Mouse (Mus musculus) MEL-GATA-1-ER (cell line): ENCODE data around the gene Rab3b.

Experiments used
- DNase-seq: peaks from one replicate; pipeline ENCODE4 v3.0.0-alpha.2; 2012; ENCODE audit warnings: low read depth; ENCODE audit errors: extremely low read depth

The Rab3b gene

GRCm38 (mm10) chr4:108878963-108879822, at the start of gene Rab3b:
TSS of gene Rab3b (plus strand) at chr4:108879063.
- no peak for DNase-seq

GRCm38 (mm10) chr4:108830698-108831097, 48.2 kb upstream of the Rab3b start:
- no peak for DNase-seq

- peak; percentile 71 for DNase-seq
Measured at GRCm38 (mm10) chr4:108832916-108833827, 45.7 kb upstream of the Rab3b start, which contains the start of gene Btf3l4. TSS of gene Btf3l4 (minus strand) at chr4:108833614.

- no peak for DNase-seq
Measured at GRCm38 (mm10) chr4:108833828-108834114, 45.1 kb upstream of the Rab3b start.

- peak; percentile 94 for DNase-seq
Measured at GRCm38 (mm10) chr4:108834115-108834970, 44.5 kb upstream of the Rab3b start, which contains the start of gene Txndc12. TSS of gene Txndc12 (plus strand) at chr4:108834601.

- DNase-seq, result peak; percentile 7
Measured at GRCm38 (mm10) chr4:108834971-108835311, 43.9 kb upstream of the Rab3b start.

GRCm38 (mm10) chr4:108835496-108835895, 43.4 kb upstream of the Rab3b start:
- peak; percentile 19 for DNase-seq

GRCm38 (mm10) chr4:108838031-108838430, 40.8 kb upstream of the Rab3b start:
- no peak for DNase-seq

GRCm38 (mm10) chr4:108841920-108842578, 36.8 kb upstream of the Rab3b start:
- no peak for DNase-seq

- no peak for DNase-seq
Measured at GRCm38 (mm10) chr4:108843336-108843735, 35.5 kb upstream of the Rab3b start.

- DNase-seq, result no peak
Measured at GRCm38 (mm10) chr4:108845824-108846569, 32.9 kb upstream of the Rab3b start.

- peak; percentile 86 for DNase-seq
Measured at GRCm38 (mm10) chr4:108847715-108848504, 31.0 kb upstream of the Rab3b start, which contains the start of gene Kti12. TSS of gene Kti12 (plus strand) at chr4:108847785.

GRCm38 (mm10) chr4:108848505-108848848, 30.4 kb upstream of the Rab3b start, which contains the start of gene A730015C16Rik:
TSS of gene A730015C16Rik (minus strand) at chr4:108848619.
- DNase-seq, result no peak

- DNase-seq, result no peak
Measured at GRCm38 (mm10) chr4:108866806-108867205, 12.1 kb upstream of the Rab3b start.

GRCm38 (mm10) chr4:108869730-108870374, 9.0 kb upstream of the Rab3b start:
- DNase-seq, result peak; percentile 63

GRCm38 (mm10) chr4:108873746-108874145, 5.1 kb upstream of the Rab3b start:
- no peak for DNase-seq

GRCm38 (mm10) chr4:108877901-108878300, 962 bp upstream of the Rab3b start:
- no peak for DNase-seq

GRCm38 (mm10) chr4:108883815-108884214, 5.0 kb downstream of the Rab3b start:
- DNase-seq, result no peak

- DNase-seq, result no peak
Measured at GRCm38 (mm10) chr4:108887456-108887855, 8.6 kb downstream of the Rab3b start.
